Mouse (Mus musculus) adrenal gland, adult (tissue): Measurements from ENCODE around the gene Cd101.

Experiments
- DNase-seq, 2 experiments: peaks; one replicate each; pipeline ENCODE4 v3.0.0; 2022 to 2023; ENCODE audit warnings: low spot score in 1 of 2; ENCODE audit not compliant: inconsistent age in 2 of 2

Cd101 gene

DNA sequence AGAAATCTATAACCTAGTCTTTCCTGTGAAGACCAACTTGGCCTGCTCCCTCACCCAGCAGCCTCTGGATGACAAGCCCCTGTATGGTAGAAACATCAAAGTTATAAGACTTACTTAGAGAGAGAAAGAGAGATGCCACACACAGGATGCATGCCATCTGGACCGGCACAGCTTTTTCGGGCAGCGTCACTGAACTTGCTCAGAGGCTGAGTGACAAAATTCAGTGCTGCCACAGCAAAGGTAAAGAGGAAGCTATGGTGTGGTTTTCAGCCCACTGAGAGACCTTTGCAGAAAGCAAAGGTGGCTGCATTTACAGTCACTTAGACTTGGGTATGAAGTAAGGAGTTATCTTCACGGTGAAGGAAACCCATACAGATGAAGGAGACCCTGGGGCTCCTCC, at the start of gene Cd101:
Gene Cd101, minus strand, starts transcription at position 218 of the 400 bp plus-strand sequence.
- no peak for DNase-seq

DNA sequence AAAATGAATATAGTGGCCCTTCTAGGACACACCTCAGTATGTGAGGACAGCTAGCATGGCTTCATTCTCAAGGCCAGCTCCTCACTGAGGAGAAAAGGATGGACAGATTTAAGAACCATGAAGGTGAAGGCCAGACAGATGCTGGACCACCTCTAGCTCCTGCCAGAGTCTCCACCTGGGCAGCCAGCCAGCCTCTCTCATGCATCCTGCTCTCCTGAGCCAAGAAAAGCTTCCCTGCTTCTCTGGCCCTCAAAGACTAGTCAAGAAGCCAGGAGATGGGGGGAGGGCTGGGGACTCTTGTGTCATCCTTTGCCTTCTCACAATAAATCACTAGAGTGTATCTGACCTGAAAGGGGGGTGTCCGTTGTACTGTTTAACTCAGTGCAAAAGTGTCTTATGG, 49.0 kb upstream of the Cd101 start:
- peak; percentile 44 to 71 for DNase-seq

DNA sequence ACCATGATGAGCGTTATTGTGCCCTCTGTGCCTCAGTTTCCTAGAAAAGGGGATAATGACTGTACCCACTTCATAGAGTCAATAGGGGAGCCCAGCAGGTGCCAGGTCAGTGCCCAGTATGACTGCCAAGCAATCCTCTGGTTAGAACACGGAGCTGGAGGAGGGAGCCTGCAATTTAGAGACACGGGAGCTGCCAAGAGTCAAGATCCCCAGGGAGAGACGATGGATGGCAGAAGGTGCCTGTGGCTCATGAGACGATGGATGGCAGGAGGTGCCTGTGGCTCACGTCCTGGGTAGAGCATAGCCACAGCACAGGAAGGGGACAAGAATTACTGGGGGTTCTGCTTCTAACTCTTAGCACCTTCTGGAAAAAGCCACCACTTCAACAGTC, 48.3 kb upstream of the Cd101 start:
- DNase-seq = no peak

DNA sequence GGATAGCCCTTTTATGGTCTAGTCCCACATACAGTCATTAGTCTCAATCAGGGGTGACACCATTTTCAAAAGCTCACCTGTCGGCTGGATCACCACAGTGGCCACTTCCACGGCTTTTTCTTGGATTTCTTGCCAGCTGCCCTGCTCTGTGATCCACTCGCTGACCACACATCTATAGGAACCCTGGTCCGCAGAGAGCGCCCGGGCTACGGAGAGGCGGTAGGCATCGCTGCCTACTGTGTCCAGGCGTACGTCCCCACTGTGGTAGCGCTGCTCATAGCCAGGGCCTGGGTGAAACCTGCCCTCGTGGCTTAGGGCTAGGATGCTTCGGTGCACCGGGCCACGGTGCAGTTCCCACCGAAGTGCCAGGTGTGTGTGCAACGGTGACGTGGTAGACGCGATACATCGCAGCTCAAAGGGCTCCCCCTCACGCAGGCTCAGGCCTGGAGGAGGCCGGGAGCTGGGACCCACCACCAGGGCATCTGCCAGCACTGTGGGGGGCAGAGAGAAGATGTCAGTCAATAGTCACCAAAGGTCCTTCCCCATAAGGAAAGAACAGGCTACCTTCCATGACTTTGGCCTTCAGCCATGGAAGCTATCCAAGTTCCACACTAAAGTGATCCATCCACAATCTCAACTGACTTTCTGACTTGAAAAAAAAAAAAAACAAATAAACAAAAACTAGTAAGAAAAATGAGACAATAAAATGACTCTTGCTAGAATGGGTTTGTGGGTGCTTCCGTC, 47.8 kb upstream of the Cd101 start:
- peak in 1 of 2 experiments; percentile 40 for DNase-seq

DNA sequence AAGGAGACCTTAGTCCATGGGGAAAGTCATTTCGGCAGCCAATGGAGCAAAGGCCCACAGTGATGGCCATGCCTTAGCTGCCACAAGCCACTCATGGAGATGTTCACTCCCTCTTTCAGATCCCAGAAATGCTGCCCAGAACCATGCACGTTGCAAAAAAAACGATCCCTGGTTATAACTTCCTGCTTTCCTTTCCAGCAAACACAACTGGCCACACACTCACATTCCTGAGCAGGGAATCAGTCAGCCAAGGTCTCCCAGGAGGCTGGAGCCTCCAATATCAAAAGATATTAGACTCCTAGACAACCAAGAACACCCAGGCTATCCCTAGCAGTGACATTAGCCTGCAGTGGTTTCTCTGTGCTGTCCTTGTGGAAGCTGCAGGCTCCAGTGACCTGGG, 46.5 kb upstream of the Cd101 start:
- DNase-seq = peak; percentile 71 to 83

DNA sequence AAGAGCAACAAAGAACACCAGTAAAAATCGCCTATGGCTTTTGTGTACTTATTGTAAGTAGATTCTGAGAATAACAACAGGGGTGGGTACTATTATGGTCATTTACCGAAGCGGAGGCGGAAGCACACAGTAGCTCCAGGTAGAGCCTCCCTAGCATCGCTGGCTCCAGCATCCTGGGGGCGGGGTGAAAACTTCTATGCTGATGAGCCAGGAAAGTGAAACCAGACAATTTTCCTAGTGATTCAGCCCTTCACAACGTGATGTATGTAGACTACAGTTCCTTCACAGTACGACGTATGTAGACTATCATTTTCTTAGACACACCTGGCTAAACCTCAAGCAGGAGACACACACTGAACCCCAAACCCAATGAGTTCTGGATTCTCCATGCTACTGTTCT, 44.0 kb upstream of the Cd101 start:
- DNase-seq = no peak

DNA sequence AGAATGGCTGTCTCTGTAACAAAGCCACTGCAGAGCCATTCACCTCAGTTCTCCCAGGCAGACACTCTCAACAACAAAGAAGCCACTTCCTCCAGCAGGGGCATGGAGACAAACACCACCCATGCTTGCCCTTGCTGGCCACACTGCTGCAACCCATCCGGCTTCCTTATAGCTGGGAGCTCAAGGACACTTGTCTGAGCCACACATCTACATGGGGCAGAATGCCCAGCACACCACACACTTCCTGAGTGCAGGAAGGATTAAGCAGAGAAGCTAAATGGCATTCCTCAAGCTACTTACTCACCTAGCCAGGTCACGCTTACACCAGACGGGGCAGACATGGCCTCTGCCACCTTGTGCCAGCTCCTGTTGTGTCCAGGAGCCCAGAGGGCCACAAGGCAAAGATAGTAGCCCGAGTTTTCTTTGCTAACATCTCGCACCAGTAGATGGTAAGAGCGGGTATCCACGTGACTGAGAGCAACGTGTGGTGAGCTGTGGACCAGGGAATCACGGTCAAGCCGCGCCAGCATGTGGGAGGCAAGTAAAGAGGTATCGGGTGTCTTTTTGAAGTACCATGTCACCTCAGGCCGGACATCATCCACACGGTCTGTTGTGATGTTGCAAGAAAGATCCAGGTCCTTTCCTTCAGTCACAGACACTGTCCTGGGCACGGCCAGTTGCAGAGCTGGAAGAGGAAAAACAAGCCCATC, 43.3 kb upstream of the Cd101 start:
- peak in 1 of 2 experiments; percentile 50 for DNase-seq

DNA sequence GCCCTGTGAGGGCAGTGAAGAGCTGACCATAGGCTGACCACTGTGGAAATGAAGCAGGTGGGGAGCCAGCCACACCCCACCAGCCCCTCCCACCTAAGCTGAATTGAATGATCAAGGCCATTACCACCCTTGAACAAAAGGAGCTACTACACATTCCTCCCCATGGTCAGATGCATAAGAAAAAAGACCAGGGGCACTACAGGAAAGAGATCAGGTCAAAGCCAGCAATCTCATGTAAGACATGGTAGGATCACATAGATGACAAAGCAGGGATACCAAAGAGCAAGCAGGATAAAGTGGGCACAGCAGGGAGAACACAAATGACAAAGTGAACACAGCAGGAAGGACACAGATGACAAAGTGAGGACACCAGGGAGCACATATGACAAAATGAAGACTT, 42.2 kb upstream of the Cd101 start:
- no peak for DNase-seq

DNA sequence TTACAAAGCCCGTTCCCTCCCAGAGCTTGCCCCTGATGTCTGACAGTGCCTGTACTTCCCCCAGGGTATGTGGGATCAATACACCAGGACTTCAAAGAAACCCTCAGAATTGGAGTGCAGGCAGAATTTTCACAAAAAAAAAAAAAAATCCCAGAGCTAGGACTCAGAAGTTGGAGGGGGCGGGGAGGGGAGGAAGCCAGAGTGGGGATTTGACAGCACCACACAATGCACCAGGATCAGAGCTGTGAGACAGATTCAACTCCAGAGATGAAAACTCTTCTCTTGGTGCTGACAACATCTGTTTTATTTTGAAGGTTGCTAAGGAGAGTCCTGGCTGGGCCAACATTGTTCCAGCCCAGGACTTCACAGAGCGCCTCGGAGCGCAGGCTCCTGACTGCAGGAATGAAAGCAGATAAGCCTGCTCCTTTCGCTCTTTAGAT, 41.5 kb upstream of the Cd101 start:
- DNase-seq = peak in 1 of 2 experiments; percentile 56

DNA sequence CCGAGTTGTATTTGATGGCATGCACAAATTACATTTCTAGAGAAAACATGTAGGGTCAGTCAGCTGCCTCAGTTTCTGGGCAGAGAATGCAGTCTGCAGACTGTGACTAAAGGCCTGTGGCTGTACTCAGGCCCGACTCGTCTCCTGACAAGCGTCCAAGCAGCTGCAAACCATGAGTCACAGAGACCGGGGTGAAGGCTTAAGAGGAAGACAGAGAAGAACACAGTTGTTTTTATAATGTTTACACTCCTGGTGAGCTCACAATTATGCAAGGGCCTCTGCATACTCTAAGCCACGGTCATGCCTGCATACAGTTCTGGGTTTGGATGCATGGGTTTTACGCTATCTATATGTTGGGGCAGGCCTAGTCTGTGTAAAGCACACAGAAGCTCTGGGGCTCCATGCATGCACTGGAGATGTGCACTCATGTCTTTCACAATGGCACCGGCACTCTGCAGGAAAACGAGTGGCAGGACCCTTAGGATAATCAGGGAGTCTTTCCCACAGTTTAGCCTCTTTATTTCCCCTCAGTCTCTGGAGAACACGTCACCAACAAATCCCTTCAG, 41.0 kb upstream of the Cd101 start:
- peak; percentile 85 to 92 for DNase-seq

DNA sequence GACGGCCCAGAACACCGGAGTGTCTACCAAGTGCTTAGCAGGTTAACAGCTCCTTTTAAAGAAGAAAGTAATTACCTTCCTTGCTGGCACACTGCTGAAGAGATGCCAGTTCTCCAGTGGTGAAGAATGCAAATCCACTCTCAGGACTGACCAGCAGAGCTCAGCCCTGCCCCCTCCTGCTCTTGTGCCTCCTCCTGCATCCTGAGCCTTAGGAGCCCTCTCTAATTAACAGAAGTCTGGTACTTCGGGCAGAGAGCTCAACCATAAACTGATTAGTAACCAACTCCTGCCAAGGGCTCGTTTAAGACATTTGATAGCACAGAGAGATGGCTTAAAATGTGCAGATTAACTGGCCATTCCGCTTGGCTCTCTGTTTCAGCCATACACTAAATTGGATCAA, 39.3 kb upstream of the Cd101 start:
- no peak for DNase-seq

DNA sequence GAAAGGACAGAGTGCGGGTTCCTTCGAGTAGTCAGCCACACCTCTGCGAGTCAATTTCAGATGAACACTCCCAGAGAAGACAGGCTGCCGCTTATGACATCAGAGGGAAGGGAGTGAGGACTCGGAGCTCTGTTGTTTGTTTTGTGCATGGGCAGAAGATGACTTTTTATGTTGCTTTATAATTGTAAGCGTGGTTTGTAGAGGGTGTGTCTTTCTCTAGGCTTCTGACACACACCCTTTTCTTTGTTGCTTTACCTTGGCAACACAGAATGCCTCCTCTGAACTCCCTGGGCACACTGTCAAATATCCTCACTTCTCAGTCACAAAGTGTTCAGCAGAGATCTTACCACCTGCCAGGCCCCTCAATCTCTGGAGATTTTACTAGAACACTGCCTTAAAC, 36.8 kb upstream of the Cd101 start:
- DNase-seq = no peak

DNA sequence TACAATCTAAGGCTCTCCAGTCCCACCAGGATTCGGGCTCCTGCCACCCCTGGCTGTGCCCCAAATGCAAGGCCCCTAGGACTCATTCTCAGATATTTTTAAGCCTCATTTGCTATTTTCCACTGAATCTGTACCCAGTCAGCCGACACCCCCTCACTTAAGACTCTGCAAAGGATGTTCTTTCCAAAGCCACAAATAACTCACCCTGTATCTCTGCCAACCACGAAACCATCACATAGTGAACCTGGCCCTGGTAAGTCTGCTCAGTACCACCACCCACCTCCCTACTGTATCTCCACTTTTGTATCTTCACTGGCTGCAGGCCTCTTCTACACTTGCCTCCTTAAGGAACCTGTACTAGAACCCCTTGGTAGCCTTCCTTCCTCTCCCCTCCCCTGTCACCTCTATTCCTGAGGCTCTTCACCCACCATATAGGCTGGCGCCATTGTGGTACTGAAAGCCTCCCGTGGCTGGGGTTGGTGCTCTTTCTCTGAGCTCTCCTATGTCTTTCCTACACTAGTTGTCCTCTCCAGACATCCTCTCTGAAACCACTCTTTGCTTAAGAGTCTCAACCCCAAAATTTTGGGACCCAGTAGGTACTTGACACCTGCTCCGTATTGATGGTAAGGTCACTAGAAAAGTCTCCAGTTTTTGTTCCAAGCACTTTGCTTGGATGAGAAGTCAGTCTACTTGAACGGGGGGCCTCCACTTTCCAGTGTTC, 32.7 kb upstream of the Cd101 start:
- no peak for DNase-seq

DNA sequence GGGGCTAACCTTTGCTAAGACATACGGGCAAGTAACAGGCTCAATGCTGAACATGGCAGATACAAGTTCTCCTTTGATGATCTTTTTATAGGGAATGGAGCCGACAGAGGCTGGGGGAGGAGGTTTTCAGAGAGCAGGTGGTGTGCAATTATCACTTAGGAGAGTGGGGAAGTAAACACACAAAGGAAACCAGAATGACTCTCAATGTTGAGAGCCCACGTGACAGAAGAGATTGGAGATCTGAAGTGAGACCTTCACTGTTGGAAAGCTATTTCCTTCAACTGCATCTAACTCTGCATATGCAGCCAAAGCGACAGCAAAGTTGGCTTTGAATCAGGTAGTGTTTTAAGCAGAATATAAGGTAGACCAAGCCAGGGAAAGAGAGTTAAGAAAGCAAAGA, 29.9 kb upstream of the Cd101 start:
- no peak for DNase-seq

DNA sequence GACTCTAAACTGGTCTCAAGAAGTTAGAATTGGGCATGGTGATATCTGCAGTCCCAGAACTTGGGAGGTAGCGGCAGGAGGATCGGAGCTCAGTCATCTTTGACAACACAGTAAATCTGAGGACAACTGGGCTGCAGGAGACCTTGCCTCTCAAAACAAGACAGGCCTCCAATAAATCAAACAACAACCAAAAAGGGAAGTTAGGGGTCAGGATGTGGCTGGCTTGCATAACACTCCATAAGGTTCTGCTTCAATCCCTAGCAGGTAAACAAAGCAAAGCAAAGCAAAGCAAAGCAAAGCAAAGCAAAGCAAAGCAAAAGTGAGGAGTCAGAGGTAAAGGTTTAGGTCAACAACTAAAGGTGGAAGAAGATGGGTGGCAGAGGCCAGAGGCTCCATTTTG, 28.8 kb upstream of the Cd101 start:
- DNase-seq = peak in 1 of 2 experiments; percentile 39

DNA sequence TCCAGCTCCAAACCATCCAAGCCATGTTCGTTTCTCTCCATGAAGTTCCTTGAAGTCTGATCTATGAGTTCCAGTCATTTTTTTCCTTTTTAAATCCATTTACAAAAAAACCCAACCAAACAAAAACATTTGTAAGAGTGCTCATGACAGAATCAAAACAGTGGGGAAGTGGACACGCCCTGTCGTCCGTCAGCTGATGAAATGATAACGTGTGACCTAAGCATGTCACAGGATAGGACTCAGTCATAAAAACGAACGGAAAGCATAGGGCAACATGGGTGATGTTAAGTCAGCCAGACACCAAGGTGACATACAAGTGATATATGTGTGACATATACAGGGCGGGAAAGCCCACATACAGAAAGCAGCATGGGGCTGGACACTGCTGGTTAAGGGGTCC, 25.9 kb upstream of the Cd101 start:
- no peak for DNase-seq

DNA sequence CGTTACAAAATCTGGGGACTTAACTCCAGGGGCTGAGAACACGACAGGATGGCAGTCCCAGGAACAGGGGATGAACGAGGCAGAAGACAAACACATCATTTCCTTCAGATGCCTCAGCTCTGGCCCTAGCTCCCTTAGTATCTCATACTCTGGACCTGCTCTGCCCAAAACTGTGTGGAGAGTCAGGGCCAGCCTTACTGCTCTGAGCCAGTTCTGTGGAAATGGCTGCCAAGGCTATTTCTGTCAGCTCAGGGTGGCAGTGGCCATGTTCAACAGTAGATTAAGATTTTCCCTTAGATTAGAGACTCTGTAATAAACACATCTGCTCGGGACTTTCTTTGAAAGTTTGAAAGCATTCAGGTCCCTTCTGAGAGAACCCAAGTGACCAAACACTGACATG, 22.2 kb upstream of the Cd101 start:
- DNase-seq = peak in 1 of 2 experiments; percentile 72

DNA sequence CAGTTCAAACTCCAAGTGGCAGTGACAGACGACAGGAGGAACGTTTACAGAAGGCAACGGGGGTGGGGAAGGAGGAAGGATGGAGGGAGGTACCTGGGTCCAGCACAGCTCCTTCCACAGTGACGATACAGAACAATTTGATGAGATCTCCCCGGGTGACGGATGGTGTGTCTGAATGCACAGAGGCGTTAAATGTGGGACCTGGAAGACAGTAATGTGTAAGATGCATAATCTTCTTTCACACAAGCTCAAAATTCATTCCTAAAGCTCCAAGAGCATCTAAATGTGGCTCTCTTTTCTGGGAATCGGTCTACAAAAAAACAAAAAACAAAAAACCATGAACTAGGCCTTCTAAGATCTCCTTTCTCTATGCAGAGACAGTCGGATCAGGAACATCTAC, 20.6 kb upstream of the Cd101 start:
- no peak for DNase-seq

DNA sequence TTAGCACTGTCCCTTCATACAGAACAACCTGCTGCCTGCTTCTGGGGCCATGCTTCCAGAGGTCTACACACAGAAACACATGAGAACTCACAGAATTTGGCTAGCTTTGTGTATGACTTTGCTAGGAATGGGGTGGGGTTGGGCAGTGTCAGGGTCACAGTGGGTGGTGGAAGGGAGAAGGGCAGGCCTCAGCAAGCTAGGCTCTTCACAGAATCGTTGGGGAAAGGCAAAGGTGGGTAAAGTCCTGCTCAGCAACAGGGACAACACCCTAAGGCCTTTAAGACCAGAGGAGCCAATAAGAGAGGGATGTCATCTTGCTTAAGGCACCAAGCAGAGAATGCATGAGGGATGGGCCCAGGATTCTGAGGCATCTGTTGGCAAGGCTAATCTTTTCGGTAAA, 19.4 kb upstream of the Cd101 start:
- DNase-seq = no peak

DNA sequence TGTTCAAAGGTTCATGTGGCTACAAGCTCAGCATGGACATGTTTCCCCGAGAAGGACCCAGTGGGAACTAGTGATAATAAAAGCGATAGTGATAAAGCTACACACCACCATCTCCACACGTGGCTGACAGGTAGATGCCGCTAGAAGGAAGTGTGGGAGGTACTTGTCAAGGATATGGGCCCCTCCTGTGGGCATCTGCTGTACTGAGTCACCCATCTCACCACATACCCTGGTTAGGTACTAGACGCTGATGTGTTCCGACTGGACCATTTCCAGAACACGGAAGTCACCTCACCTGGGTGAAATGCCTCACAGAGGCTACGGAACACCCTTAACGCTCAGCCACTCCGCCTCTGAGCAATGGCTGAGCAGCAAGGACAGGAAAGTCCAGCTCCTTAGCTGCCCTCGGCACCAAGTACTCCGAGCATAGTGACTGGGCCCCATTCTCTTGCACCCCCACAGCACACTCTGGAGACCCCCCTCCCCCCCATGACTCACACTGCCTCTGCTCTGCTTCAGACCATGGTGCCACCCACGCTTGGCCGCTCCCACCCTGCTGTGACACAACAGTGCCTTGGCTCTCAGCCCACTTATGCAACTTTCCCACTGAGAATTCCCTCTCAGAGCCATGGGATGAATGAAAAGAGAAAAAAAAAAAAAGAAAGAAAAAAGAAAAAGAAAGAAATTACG, 18.4 kb upstream of the Cd101 start:
- peak; percentile 75 to 91 for DNase-seq

DNA sequence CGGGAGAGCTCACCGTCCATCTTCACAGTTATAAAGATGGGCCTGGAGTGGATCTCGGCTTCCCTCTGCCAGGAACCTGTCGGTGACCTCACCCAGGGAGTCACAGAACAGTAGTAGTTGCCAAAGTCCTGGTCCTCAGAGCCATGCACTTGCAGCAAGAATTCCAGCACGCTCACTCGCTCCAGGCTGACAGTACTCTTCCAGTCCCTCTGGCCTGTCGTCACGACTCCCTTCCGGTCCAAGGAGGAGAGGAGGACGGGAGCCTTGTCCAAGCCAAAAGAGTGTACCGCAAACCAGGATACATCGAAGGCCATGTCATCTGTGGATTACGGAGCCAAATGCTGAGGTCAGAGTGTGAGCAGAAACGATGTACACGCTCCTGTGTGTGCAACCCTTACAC, 16.1 kb upstream of the Cd101 start:
- peak; percentile 29 to 69 for DNase-seq
